Comparison of ENCODE assay signal across 14 mouse cellular contexts in genomic region chr3:123123817-123124216, GRCm38 (mm10).
"Had no signal": no experiment of that assay in that cellular context is flagged by ENCODE, and none has a peak within 500 bp of the region (broad histone marks: within the 10 kb centered on the region; RNA-seq: fewer than 3 reads in every experiment).

No protein-coding gene starts in this region.

- H3K36me3 ChIP-seq: limb, embryonic 13.5 days; midbrain, embryonic 13.5 days; neural tube, embryonic 12.5 days had no signal

- ATAC-seq: lung, postnatal 0 days; midbrain, embryonic 13.5 days had no signal

- H3K9me3 ChIP-seq: limb, embryonic 13.5 days; midbrain, embryonic 13.5 days; neural tube, embryonic 12.5 days had no signal

- H3K4me3 ChIP-seq: layer of hippocampus, adult 2 months; limb, embryonic 13.5 days; midbrain, embryonic 13.5 days; neural tube, embryonic 12.5 days had no signal

- H3K27ac ChIP-seq: layer of hippocampus, adult 2 months; limb, embryonic 13.5 days; liver, embryonic 14.5 days; midbrain, embryonic 13.5 days; neural tube, embryonic 12.5 days had no signal

- H3K9ac ChIP-seq: limb, embryonic 13.5 days; liver, embryonic 14.5 days; midbrain, embryonic 13.5 days; neural tube, embryonic 12.5 days had no signal

- H3K27me3 ChIP-seq: limb, embryonic 13.5 days; midbrain, embryonic 13.5 days; neural tube, embryonic 12.5 days had no signal

- H3K4me2 ChIP-seq: limb, embryonic 13.5 days; midbrain, embryonic 13.5 days; neural tube, embryonic 12.5 days had no signal

- H3K4me1 ChIP-seq: midbrain, embryonic 13.5 days; neural tube, embryonic 12.5 days had no signal

- DNase-seq: kidney, adult 8-10 months; kidney, postnatal 10 days; kidney, postnatal 4 days; left cerebral cortex, postnatal 4 days; lung, adult 2 months; lung, postnatal 36 days; spleen, adult 18-20 months; thymus, postnatal 4 days had no signal
